Mouse (Mus musculus): ENCODE results near the gene Irx4.

DNA sequence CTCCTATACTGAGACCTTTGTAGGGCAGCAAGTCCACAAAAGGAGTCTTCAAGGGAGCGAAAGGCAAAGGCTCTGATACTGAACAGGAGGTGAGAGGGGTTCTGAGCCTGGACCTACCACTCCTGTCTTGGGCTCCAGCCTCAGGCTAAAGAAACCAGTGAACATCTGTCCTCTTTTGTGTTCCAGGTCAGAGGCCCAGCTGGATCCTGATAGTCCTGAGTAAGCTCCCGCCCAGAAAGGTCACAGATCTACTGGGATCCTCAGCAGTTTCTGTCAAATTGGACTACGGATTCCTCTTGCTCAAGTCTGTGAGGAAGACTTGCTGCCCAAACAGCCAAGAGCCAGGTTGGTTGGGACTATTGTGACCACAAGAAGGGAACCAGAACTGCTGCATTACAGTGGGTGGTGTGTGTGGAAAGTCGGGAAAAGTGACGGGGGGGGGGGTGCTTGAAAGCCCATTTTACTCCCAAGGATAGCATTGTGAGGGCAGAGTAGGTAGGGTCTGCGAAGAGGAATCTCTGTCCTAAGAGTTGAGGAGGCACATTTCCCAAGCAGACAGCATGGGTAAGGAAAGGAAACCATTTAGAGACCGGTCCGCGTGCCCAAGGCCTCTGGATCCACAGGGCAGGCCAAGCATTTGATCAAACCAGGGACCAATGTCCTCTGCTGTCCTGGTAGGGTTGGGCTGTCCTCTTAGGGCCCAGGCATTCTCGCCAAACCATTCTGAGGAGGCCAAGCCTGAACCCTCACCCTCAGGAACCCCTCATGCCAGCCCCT is 514 bp upstream of the Irx4 start:
- TF ChIP-seq CTCF (IDR thresholded peaks at IDR 0.05; ENCODE audit: control insufficient read depth, insufficient read depth, insufficient replicate concordance, low read depth, low read length) (no peak), POLR2A (IDR thresholded peaks at IDR 0.05; ENCODE audit: control insufficient read depth, low read depth, low read length) (no peak)
